Mouse (Mus musculus): ENCODE data around the gene Lcn4.

Gene Lcn4

DNA sequence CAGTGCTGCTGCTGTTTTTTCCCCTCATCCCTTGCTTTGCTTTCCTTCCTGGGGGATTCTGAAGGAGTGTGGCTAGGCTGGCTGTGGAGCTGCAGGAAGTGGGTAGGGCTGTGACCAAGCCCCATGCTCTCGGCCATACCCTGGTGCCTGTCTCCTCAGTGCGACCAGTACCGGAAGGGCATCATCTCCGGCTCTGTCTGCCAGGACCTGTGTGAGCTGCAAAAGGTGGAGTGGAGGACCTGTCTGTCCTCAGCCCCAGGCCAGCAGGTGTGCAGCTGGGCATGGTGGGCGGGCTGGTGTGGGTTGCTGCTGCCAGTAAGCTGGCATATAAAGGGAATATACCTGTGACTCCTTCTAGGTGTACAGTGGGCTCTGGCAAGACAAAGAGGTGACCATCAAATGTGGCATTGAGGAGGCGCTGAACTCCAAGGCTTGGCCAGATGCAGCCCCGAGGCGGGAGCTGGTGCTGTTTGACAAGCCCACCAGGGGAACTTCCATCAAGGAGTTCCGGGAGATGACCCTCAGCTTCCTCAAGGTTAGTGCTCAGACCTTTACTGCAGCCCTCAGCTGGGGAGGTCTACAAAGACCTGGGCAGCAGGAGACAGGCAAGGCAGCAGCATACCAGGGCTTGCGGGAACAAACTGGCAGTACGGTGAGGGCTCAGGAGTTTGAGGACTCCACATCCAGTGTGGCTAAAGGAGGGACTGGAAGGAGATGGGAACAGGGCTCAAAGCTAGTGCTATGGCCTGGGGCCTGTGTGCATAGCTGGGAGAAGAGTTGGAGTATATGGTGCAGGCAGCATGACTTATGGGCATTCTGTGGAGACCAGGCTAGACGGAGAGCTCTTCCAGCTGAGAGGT lies 36.2 kb downstream of the Lcn4 start:
- peak; percentile 71 for DNase-seq (ENCODE audit: low read depth, low spot score)

DNA sequence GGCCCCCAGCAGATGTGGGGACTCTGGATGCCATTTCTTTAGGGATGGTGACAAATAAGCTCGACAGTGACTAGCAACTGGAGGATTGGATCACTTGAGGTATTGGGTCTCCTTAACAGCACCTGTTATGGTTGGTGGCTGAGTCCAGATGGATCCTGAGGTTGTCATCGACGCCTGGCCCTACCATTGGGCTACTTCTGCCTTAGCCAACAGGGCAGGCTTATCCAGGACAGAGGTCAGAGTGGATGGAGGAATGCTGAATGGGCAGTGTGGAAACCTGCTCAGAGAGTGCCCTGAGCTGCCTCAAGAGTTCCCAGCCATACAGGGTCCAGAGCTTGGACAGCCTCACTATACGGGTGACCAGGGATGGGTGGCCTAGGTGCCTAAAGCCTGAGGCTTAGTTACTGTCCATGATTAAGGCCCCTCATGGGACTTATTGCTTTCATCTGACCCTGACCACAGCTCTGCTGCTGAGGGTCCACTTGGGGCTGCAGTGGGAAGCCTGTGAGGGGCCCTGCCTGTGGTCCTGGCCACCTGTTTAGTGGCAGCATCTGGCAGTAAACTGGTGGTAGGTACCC lies 37.0 kb downstream of the Lcn4 start:
- peak; percentile 52 for DNase-seq (ENCODE audit: low read depth, low spot score)

DNA sequence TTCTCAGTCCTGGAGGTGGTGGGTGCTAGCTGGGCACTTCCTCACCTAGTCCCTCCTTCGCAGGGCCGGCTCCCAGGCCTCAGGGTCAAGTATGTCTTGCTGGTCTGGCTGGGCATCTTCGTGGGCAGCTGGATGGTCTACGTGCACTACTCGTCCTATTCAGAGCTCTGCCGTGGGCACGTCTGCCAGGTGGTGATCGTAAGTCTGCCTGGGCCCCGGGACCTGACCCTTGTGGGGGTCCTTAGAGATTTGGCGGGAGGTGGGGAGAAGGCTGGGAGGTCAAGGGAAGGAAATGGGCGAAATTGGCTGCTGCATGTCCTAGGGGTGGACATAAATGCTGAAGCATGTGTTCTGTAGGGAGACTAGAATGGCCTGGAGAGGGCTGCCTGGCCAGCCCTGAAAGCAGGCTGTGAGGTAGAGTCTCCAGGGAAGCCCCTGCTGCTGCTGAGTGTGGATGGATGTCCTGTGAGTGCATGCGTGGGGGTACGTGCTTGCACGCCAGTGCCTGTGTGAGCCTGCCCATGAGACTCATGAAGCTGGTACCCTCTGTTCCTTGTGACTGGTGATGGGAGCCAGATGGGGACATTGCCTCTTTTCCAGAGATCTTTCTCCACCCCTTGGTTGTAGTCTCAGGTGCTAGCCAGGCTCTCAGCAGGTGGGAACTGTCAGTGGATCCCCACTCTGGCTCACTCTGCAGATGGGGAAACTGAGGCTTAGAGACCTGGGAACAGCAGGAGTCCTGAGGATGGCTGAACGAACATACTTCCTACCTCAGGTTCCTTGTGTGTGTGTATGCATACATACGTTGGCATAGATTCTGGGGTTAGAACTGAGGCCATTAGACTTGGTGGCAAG lies 38.3 kb downstream of the Lcn4 start:
- DNase-seq (ENCODE audit: low read depth, low spot score) = peak; percentile 49

DNA sequence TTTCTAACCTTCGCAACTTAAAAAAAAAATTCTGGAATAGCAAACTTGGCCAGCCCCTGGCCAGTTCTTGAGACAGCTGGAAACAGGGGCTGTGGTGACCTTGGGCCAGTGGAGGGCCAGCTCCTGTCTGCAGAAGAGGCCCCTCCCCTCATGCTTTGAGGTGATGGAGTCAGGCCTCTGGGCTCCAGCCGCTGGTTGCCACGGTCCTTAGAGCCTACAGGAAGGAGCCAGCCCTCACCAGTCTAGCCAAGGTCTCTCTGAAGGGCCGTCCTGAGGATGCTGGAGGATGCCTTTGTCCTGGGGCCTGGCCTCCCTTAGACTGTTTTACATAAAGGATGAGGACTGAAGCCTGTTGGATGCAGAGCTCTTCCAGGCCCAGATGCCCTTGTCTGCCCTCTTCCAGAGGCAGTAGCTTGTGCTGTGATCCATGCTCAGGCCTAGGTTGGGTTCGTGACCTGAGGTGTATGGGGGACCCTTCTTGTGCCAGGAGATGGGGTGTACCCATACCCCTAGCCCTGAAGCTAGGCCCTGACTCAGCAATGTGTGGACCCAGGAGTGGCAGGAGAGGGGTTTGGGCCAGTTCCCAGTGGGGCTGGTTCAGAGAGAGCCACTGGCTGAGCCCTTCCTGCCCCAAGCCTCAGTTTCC lies 42.2 kb downstream of the Lcn4 start:
- DNase-seq (ENCODE audit: low read depth, low spot score) = peak; percentile 70

DNA sequence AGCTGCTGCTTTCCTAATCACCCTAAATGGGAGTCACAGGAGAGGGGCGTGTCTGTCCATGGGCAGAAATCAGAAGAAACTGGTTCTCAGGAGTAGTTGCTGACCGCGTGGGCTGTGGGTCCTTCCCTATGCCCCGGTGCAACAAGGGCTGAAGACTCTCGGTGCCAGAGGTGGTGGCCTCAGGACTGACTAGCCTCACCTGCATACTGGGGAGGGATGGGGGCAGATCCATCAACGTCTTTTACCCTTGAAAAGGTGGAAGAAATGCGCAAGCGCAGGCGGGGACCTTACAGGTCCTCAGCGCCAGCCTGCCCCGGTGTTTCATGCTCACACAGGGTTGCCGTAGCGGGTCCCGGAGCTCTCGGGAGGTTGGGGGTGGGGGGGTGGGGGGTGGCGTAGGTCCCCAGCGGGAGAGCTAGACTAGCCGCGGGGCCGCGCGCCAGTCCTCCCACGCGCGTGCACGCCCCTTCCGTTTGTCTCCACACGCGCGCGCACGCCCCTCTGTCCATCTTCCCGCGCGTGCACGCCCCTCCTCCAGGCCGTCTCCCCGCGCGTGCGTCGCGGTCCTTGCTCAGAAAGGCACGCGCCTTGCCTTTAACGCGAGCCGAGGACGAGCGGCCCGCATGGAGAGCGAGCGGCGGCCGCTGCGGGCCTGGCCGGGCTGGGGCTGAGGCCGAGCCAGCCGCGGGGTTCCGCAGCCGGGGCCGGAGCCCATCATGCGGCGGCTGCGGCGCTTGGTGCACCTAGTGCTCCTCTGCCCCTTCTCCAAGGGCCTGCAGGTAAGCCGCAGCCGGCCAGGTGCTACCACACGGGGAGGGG lies 43.0 kb downstream of the Lcn4 start, which contains the start of gene Fam69b:
Gene Fam69b (plus strand): TSS at position 537 of the 819 bp plus-strand sequence.
- peak; percentile 91 for DNase-seq (ENCODE audit: low read depth, low spot score)

DNA sequence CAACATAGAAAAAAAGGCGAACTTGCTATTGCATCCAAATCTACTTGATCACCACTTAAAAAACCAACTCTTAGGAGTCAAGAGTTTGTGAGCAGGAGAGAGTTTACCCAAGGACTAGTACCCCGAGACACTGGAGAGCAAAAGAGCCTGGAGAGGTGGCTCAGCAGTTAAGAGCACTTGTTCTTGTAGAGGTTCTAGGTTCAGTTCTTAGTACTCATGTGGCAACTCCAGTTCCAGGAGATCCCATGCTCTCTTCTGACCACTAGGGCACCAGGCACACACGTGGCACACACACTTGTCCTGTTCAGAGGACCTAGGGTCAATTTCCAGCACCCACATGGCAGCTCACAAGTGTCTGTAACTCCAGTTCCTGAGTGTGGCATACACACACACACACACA lies 45.0 kb downstream of the Lcn4 start:
- DNase-seq (ENCODE audit: low read depth, low spot score) = no peak

DNA sequence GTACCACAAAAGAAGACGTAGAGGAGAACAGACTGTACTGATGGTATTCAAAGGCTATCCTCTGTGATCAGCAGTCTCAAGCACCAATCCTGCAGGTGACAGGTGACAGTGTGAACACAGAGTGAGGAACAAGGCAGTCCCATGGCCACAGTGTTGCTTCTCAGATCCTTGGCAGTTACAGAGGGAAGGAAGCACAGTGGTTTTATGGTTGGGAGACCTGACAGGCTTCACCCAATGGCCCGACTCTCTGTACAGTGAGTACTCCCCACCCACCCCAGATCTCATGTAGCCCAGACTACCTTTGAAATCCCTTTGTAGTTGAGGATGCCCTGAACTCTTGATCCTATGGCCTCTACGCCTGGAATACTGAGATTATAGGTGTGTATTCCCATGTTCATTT lies 45.7 kb downstream of the Lcn4 start:
- DNase-seq (ENCODE audit: low read depth, low spot score) = no peak

DNA sequence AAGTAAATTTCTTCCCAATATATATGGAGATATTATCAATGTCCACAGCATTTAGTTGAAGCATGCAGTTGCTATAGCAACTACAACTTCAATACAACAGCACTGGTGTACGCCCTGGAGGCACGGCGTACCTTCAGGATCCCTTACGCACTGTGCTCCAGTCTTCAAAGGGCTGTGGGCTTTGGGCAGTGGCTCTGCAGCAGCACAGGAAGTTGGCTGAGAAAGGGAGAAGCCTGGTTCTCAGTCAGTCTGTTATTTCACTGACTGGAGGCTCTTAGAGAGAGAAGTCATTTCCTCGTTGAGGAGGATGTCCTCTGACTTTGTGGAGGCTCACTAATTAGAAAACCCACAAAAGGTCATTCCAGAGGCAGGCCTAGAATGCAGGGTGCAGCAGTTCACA lies 48.1 kb downstream of the Lcn4 start:
- peak; percentile 58 for DNase-seq (ENCODE audit: low read depth, low spot score)

DNA sequence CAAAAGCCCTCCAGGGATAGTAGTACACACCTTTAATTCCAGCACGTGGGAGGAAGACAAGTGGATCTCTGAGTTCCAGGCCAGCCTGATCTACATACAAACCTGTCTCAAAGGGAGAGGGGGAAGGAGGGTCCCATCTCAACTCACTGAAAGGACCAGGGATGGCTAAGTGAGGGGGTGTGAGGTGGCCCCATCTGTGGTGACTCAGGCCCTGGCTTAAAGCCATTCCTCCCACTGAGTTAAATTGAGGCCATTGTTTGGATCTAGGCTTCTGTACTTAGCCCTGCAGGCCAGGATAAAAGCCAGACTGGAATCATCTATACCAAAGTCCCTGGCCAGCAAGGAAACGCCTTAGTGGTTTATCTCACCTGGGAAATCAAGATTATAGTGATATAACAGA lies 49.8 kb downstream of the Lcn4 start:
- no peak for DNase-seq (ENCODE audit: low read depth, low spot score)

DNA sequence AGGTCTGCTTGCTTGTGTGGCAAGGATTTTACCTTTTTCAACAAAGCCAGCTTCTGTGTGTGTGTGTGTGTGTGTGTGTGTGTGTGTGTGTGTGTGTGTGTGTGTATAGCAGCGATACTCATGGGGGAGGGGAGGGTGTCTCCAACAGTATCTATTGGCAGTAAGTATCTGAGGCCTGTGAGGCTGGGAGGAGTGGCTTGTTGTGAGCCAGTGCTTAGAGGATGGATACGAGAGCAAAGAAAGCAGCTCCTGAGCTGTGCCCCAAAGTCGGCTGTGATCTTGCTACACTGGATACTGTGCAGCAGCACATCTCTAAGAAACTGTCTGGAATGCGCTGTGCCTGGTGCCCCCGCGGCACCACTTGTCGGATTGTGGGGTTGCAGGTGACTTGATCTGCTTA lies 53.2 kb downstream of the Lcn4 start:
- DNase-seq (ENCODE audit: low read depth, low spot score) = peak; percentile 52

Data from ZHBTc4 (cell line).